8 mouse cellular contexts compared by ENCODE assay signal in genomic region chr9:22388401-22388980, GRCm38 (mm10). TPM values are rescaled to one million over a fixed set of nuclear protein-coding genes. Genes with fewer than 3 reads are reported as not detected.
DNase-seq lines count a peak whose midpoint lies in the region; ATAC-seq and TF ChIP-seq lines count a peak whose summit lies in the region.

No protein-coding gene starts in this region.

- H3K9ac ChIP-seq in kidney, embryonic 14.5 days (ENCODE audit: low read depth, low read length) = peak overlapping the region; percentile 81
- H3K9ac ChIP-seq in MEL (ENCODE audit: control insufficient read depth, low read depth, low read length, poor library complexity, severe bottlenecking) = peak overlapping the region; percentile 81
- peak overlapping the region; percentile 88 for H3K9ac ChIP-seq in embryonic facial prominence, embryonic 12.5 days
- peak overlapping the region; percentile 83 for H3K9ac ChIP-seq in hindbrain, embryonic 12.5 days
- H3K9ac ChIP-seq in stomach, embryonic 16.5 days (ENCODE audit: low read length) = peak overlapping the region; percentile 88

- TF ChIP-seq POLR2A in MEL (IDR thresholded peaks at IDR 0.05; ENCODE audit: control insufficient read depth in 1 of 2, insufficient read depth in 1 of 2, low read depth in 1 of 2, low read length in 2 of 2, poor library complexity in 1 of 2) = peak in 1 of 2 experiments; percentile 47; a peak in 1 of 4 replicates

- TF ChIP-seq EP300 in MEL (IDR thresholded peaks at IDR 0.05; ENCODE audit: low read depth in 1 of 2, low read length in 2 of 2) = no peak

- peak overlapping the region; percentile 91 for H3K27ac ChIP-seq in kidney, embryonic 14.5 days (ENCODE audit: low read depth, low read length)
- H3K27ac ChIP-seq in MEL (ENCODE audit: control insufficient read depth, low read depth, low read length) = peak overlapping the region; percentile 90
- H3K27ac ChIP-seq in embryonic facial prominence, embryonic 12.5 days = peak overlapping the region; percentile 85
- peak overlapping the region; percentile 87 for H3K27ac ChIP-seq in hindbrain, embryonic 12.5 days
- H3K27ac ChIP-seq in stomach, embryonic 16.5 days (ENCODE audit: low read length) = peak overlapping the region; percentile 88

- peak; percentile 81 for ATAC-seq in kidney, embryonic 14.5 days (ENCODE audit: low FRiP score, low TSS enrichment)
- ATAC-seq in embryonic facial prominence, embryonic 12.5 days (ENCODE audit: insufficient number of reproducible peaks, insufficient read depth, low FRiP score, low TSS enrichment) = peak; percentile 71
- peak; percentile 83 for ATAC-seq in hindbrain, embryonic 12.5 days (ENCODE audit: low FRiP score)
- ATAC-seq in stomach, embryonic 16.5 days (ENCODE audit: insufficient read depth, low FRiP score) = peak; percentile 61

- no peak for TF ChIP-seq RAD21 in MEL (IDR thresholded peaks at IDR 0.05; ENCODE audit: low read depth, low read length)

- no peaks in the 10 kb centered on the region for H3K36me3 ChIP-seq in kidney, embryonic 14.5 days (ENCODE audit: control insufficient read depth, insufficient read depth, low read length)
- H3K36me3 ChIP-seq in MEL (ENCODE audit: control insufficient read depth in 1 of 2, insufficient read depth in 2 of 2, low read length in 2 of 2) = peaks cover 34 to 46% of the 10 kb centered on the region in 2 experiments
- no peaks in the 10 kb centered on the region for H3K36me3 ChIP-seq in embryonic facial prominence, embryonic 12.5 days
- no peaks in the 10 kb centered on the region for H3K36me3 ChIP-seq in hindbrain, embryonic 12.5 days
- H3K36me3 ChIP-seq in stomach, embryonic 16.5 days (ENCODE audit: control insufficient read depth, insufficient read depth, low read length) = no peaks in the 10 kb centered on the region

- no peak for DNase-seq in kidney, adult 18-20 months
- peak; percentile 93 for DNase-seq in MEL (ENCODE audit: low read depth, low spot score)
- DNase-seq in lung, postnatal 4 days = peak; percentile 53 to 64
- no peak for DNase-seq in cerebellum, postnatal 4 days (ENCODE audit: low spot score in 2 of 2)

- peaks cover 51% of the 10 kb centered on the region for H3K79me2 ChIP-seq in MEL (ENCODE audit: control insufficient read depth, insufficient read depth, low read length, poor library complexity)

- H3K4me1 ChIP-seq in kidney, embryonic 14.5 days (ENCODE audit: control insufficient read depth, insufficient read depth, low read length) = peaks cover 7% of the 10 kb centered on the region
- peaks cover 21 to 38% of the 10 kb centered on the region in 2 experiments for H3K4me1 ChIP-seq in MEL (ENCODE audit: control insufficient read depth in 1 of 2, insufficient read depth in 2 of 2, low read length in 2 of 2)
- H3K4me1 ChIP-seq in embryonic facial prominence, embryonic 12.5 days = peaks cover 15% of the 10 kb centered on the region
- peaks cover 13% of the 10 kb centered on the region for H3K4me1 ChIP-seq in hindbrain, embryonic 12.5 days
- H3K4me1 ChIP-seq in stomach, embryonic 16.5 days (ENCODE audit: control insufficient read depth, insufficient read depth, low read length) = peaks cover 9% of the 10 kb centered on the region; the same call in 1 of the 2 replicates

- H3K9me3 ChIP-seq in kidney, embryonic 14.5 days (ENCODE audit: control insufficient read depth, low read length) = no peaks in the 10 kb centered on the region
- H3K9me3 ChIP-seq in MEL (replicated peaks; ENCODE audit: insufficient read depth, low read length) = no peaks in the 10 kb centered on the region
- no peaks in the 10 kb centered on the region for H3K9me3 ChIP-seq in embryonic facial prominence, embryonic 12.5 days
- H3K9me3 ChIP-seq in hindbrain, embryonic 12.5 days (replicated peaks) = no peaks in the 10 kb centered on the region
- H3K9me3 ChIP-seq in stomach, embryonic 16.5 days (replicated peaks; ENCODE audit: control insufficient read depth, low read length) = no peaks in the 10 kb centered on the region

- H3K4me3 ChIP-seq in kidney, embryonic 14.5 days (ENCODE audit: low read length) = peak overlapping the region; percentile 73
- peak overlapping the region; percentile 73 to 75 for H3K4me3 ChIP-seq in MEL (ENCODE audit: control insufficient read depth in 1 of 2, insufficient read depth in 1 of 2, low read depth in 2 of 2, low read length in 2 of 2)
- peak overlapping the region; percentile 88 for H3K4me3 ChIP-seq in embryonic facial prominence, embryonic 12.5 days
- H3K4me3 ChIP-seq in hindbrain, embryonic 12.5 days = peak overlapping the region; percentile 82
- peak overlapping the region; percentile 96 for H3K4me3 ChIP-seq in stomach, embryonic 16.5 days (replicated peaks; ENCODE audit: low read length)

- 0 out of 6 replicates have a peak, but pooled peaks of 1 of the 3 experiments have one; percentile 7 for TF ChIP-seq CTCF in MEL (IDR thresholded peaks at IDR 0.05 in 2 of 3, conservative IDR thresholded peaks at IDR 0.05 in 1 of 3; ENCODE audit: control insufficient read depth in 1 of 3, insufficient read depth in 1 of 3, low read depth in 2 of 3, low read length in 3 of 3, poor library complexity in 1 of 3, severe bottlenecking in 1 of 3)

- H3K27me3 ChIP-seq in kidney, embryonic 14.5 days (ENCODE audit: control insufficient read depth, insufficient read depth, low read length) = no peaks in the 10 kb centered on the region
- H3K27me3 ChIP-seq in MEL (ENCODE audit: control insufficient read depth in 1 of 2, insufficient read depth in 2 of 2, low read length in 2 of 2) = no peaks in the 10 kb centered on the region
- no peaks in the 10 kb centered on the region for H3K27me3 ChIP-seq in embryonic facial prominence, embryonic 12.5 days
- H3K27me3 ChIP-seq in hindbrain, embryonic 12.5 days = no peaks in the 10 kb centered on the region
- no peaks in the 10 kb centered on the region for H3K27me3 ChIP-seq in stomach, embryonic 16.5 days (ENCODE audit: control insufficient read depth, insufficient read depth, low read length)

- WGBS in kidney, embryonic 14.5 days = under 1% methylated on average over 41 of the region's 41 CpGs
- WGBS in embryonic facial prominence, embryonic 12.5 days = under 1% methylated on average over 41 of the region's 41 CpGs
- WGBS in hindbrain, embryonic 12.5 days = under 1% methylated on average over 41 of the region's 41 CpGs
- under 1% methylated on average over 41 of the region's 41 CpGs for WGBS in stomach, embryonic 16.5 days

- H3K4me2 ChIP-seq in kidney, embryonic 14.5 days (replicated peaks; ENCODE audit: low read depth, low read length) = peak overlapping the region; percentile 62
- H3K4me2 ChIP-seq in embryonic facial prominence, embryonic 12.5 days (replicated peaks) = peak overlapping the region; percentile 65
- H3K4me2 ChIP-seq in hindbrain, embryonic 12.5 days (replicated peaks) = peak overlapping the region; percentile 83
- peak overlapping the region; percentile 69 for H3K4me2 ChIP-seq in stomach, embryonic 16.5 days (ENCODE audit: low read depth, low read length)

TF ChIP-seq in MEL, 35 proteins besides CTCF, POLR2A, EP300 and RAD21:
- TF ChIP-seq E2F4 (IDR thresholded peaks at IDR 0.05; ENCODE audit: borderline replicate concordance, low read depth, low read length) = no peak
- TF ChIP-seq ZC3H11A (IDR thresholded peaks at IDR 0.05; ENCODE audit: low read depth, low read length) = no peak
- TF ChIP-seq TAL1 (IDR thresholded peaks at IDR 0.05; ENCODE audit: low read length) = no peak
- TF ChIP-seq KAT2A (conservative IDR thresholded peaks at IDR 0.05; ENCODE audit: low read depth, low read length) = no peak
- TF ChIP-seq SMC3 (IDR thresholded peaks at IDR 0.05; ENCODE audit: low read depth, low read length) = no peak
- TF ChIP-seq TCF12 (IDR thresholded peaks at IDR 0.05; ENCODE audit: low read depth, low read length) = no peak
- TF ChIP-seq MYB (IDR thresholded peaks at IDR 0.05; ENCODE audit: low read depth, low read length) = no peak
- TF ChIP-seq SIN3A (IDR thresholded peaks at IDR 0.05; ENCODE audit: low read length) = no peak
- TF ChIP-seq MAX (IDR thresholded peaks at IDR 0.05; ENCODE audit: low read length) = no peak
- no peak for TF ChIP-seq NRF1 (IDR thresholded peaks at IDR 0.05; ENCODE audit: insufficient read depth, low read depth, low read length, poor library complexity, severe bottlenecking)
- TF ChIP-seq USF2 (IDR thresholded peaks at IDR 0.05; ENCODE audit: borderline replicate concordance in 1 of 2, insufficient read depth in 1 of 2, low read depth in 1 of 2, low read length in 2 of 2) = no peak
- TF ChIP-seq POLR2AphosphoS2 (IDR thresholded peaks at IDR 0.05; ENCODE audit: low read length) = no peak
- no peak for TF ChIP-seq HCFC1 (IDR thresholded peaks at IDR 0.05; ENCODE audit: low read depth, low read length)
- no peak for TF ChIP-seq JUND (IDR thresholded peaks at IDR 0.05; ENCODE audit: low read depth, low read length)

RNA-seq across cellular contexts. Expression of gene Anln, which starts 0.5 kb away (rescaled TPM):
- polyA plus RNA-seq in kidney, embryonic 14.5 days (2014; fragmentation: Nextera tagmentation; extraction: Ambion mirVana) = 34.6 and 54.3 TPM in 2 replicates
- 93.3 and 105 TPM in 2 replicates for total RNA-seq in MEL (2012; rRNA removed)
- polyA plus RNA-seq in MEL (2012; ENCODE audit: insufficient read depth in 1 of 2, insufficient read length in 2 of 2, low read depth in 1 of 2, low replicate concordance in 2 of 2, missing spikeins in 1 of 2) = 100 to 1,000 TPM in 1 of 2 experiments, 10 to 100 TPM in 1; 93.3 to 114 TPM
- 44.0 and 44.8 TPM in 2 replicates for polyA plus RNA-seq in embryonic facial prominence, embryonic 12.5 days (2016; fragmentation: Nextera tagmentation; extraction: Ambion mirVana)
- polyA plus RNA-seq in hindbrain, embryonic 12.5 days (2016; fragmentation: Nextera tagmentation; extraction: Ambion mirVana) = 28.0 and 28.6 TPM in 2 replicates
- polyA plus RNA-seq in stomach, embryonic 16.5 days (2015; fragmentation: Nextera tagmentation; extraction: Ambion mirVana) = 57.6 and 58.0 TPM in 2 replicates

RNA-seq across cellular contexts. Expression of gene 9530077C05Rik, which starts 22.8 kb away (rescaled TPM):
- polyA plus RNA-seq in kidney, embryonic 14.5 days (2014; fragmentation: Nextera tagmentation; extraction: Ambion mirVana) = 3.9 and 5.8 TPM in 2 replicates
- 4.1 and 4.5 TPM in 2 replicates for total RNA-seq in MEL (2012; rRNA removed)
- 1 to 10 TPM in 1 of 2 experiments, not detected in 1; 6.9 TPM for polyA plus RNA-seq in MEL (2012; ENCODE audit: insufficient read depth in 1 of 2, insufficient read length in 2 of 2, low read depth in 1 of 2, low replicate concordance in 2 of 2, missing spikeins in 1 of 2)
- polyA plus RNA-seq in embryonic facial prominence, embryonic 12.5 days (2016; fragmentation: Nextera tagmentation; extraction: Ambion mirVana) = 4.6 and 4.8 TPM in 2 replicates
- polyA plus RNA-seq in hindbrain, embryonic 12.5 days (2016; fragmentation: Nextera tagmentation; extraction: Ambion mirVana) = 5.7 and 7.5 TPM in 2 replicates
- polyA plus RNA-seq in stomach, embryonic 16.5 days (2015; fragmentation: Nextera tagmentation; extraction: Ambion mirVana) = 4.4 and 5.3 TPM in 2 replicates

Comparison
In these comparisons a context has a peak if more than half of its experiments do, and no peak if none do; other contexts are left out.
1. DNase-seq: peak in MEL (single experiment) and lung, postnatal 4 days (2 of 2); none in kidney, adult 18-20 months (single experiment) and cerebellum, postnatal 4 days (0 of 2).
2. Peak in every context shown above with its lines, with median percentiles within 50 percentile points of each other: ATAC-seq, H3K27ac ChIP-seq, H3K4me2 ChIP-seq, H3K4me3 ChIP-seq and H3K9ac ChIP-seq.